Mouse (Mus musculus): Measurements from ENCODE around the gene Agap1.

DNA sequence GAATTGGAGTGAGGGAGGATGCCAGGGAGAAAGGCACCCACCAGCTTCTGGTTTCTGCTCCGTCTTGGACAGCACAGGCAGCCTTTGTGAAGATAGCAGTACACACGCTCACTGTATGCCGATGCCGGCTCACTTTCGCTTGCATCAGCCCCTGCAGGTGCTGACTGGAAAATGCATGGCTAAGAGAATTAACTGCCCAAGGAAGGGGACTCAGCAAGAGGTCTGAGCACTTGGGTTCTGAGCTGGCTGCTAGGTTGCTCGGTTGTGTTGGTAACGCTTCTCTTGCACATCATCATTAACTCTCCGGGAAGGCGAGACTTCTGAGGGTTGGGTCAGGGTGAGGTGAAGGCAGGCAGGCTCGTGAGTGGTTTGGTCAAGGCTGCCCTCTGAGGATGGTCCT is 467.2 kb downstream of the Agap1 start:
- TF ChIP-seq POLR2A (IDR thresholded peaks at IDR 0.05; ENCODE audit: low read depth, low read length) (no peak), CTCF (conservative IDR thresholded peaks at IDR 0.05; ENCODE audit: insufficient read depth, insufficient read length, low read depth, low read length) (no peak)

Measured in kidney, adult 2 months (tissue).